Mouse (Mus musculus) cerebral cortex, adult 2 months (tissue): ENCODE measurements around the gene Mmadhc.

Source experiments
- WGBS: fragments of 180-500 bp; shearing (Covaris S2); methylation state at CpG from one replicate; pipeline ENCODE4 v1.1.7; 2018; 5-methylcytosine and 5-hydroxymethylcytosine counted together

Gene Mmadhc

GRCm38 (mm10) chr2:50264059-50264458, 32.5 kb downstream of the Mmadhc start:
- 82% methylated on average over 6 of the region's 6 CpGs for WGBS

- WGBS: 88% methylated on average over 5 of the region's 5 CpGs
These were observed 41.6 kb downstream of the Mmadhc start for GRCm38 (mm10) chr2:50254955-50255354.

GRCm38 (mm10) chr2:50248551-50248950, 48.0 kb downstream of the Mmadhc start:
- WGBS: 51% methylated on average over 3 of the region's 3 CpGs

GRCm38 (mm10) chr2:50233491-50233890, 63.1 kb downstream of the Mmadhc start:
- 65% methylated on average over 8 of the region's 8 CpGs for WGBS
